Mouse (Mus musculus): Measurements from ENCODE around the gene Crybg1. TPM values are rescaled to one million over a fixed set of nuclear protein-coding genes. Genes with fewer than 3 reads are reported as not detected.

The Crybg1 gene
- polyA plus RNA-seq, 1 experiment from 2014 or later, result 0.54 TPM

- Histone ChIP-seq H3K4me1 (replicated peaks; ENCODE audit: control insufficient read depth, insufficient read depth, low read length) (no peaks in the 10 kb centered on the region), H3K9ac (ENCODE audit: low read length) (no peak overlapping the region), H3K36me3 (ENCODE audit: control insufficient read depth, insufficient read depth, low read length) (no peaks in the 10 kb centered on the region), H3K4me3 (ENCODE audit: low read depth, low read length) (no peak overlapping the region), H3K27me3 (replicated peaks; ENCODE audit: control insufficient read depth, insufficient read depth, low read length) (no peaks in the 10 kb centered on the region), H3K4me2 (ENCODE audit: low read length) (no peak overlapping the region), H3K9me3 (ENCODE audit: control insufficient read depth, low read length) (no peaks in the 10 kb centered on the region), H3K27ac (ENCODE audit: low read depth) (no peak overlapping the region)
- DNase-seq (ENCODE audit: low spot score), result no peak
- 68% methylated on average over 3 of the region's 3 CpGs for WGBS
- no peak for ATAC-seq (replicated peaks; ENCODE audit: low FRiP score, low TSS enrichment, low read depth)
Measured at GRCm38 (mm10) chr10:44029566-44029965, 119.1 kb downstream of the Crybg1 start.

- WGBS, result 67% methylated on average over 1 of the region's 1 CpGs
- DNase-seq (ENCODE audit: low spot score), result no peak
Measured at GRCm38 (mm10) chr10:44027226-44027625, 121.4 kb downstream of the Crybg1 start.

DNA sequence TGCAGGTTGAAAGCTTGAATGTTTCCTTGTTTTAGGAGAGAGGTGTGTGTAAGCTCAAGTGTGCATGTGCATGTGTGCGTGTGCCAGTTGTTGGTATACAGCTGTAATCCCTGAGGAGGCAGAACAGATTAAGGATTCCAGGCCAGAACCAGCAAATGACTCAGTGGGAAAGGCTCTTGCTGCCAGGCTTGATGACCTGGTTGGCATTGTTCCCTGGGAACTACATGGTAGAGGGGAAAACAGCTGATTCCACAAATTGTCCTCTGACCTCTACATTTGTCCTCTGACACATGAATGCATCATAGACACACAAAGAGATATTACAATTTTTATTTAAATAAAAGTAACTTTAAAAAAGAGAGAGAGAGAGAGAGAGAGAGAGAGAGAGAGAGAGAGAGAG, 122.5 kb downstream of the Crybg1 start:
- no peak overlapping the region for H3K9ac ChIP-seq (ENCODE audit: low read length)
- H3K4me3 ChIP-seq (ENCODE audit: low read depth, low read length), result no peak overlapping the region
- no peak overlapping the region for H3K4me2 ChIP-seq (ENCODE audit: low read length)
- no peaks in the 10 kb centered on the region for H3K27me3 ChIP-seq (replicated peaks; ENCODE audit: control insufficient read depth, insufficient read depth, low read length)
- no peaks in the 10 kb centered on the region for H3K4me1 ChIP-seq (replicated peaks; ENCODE audit: control insufficient read depth, insufficient read depth, low read length)
- H3K36me3 ChIP-seq (ENCODE audit: control insufficient read depth, insufficient read depth, low read length), result no peaks in the 10 kb centered on the region
- no peaks in the 10 kb centered on the region for H3K9me3 ChIP-seq (ENCODE audit: control insufficient read depth, low read length)
- DNase-seq (ENCODE audit: low spot score) (no peak), ATAC-seq (replicated peaks; ENCODE audit: low FRiP score, low TSS enrichment, low read depth) (no peak)
- no peak overlapping the region for H3K27ac ChIP-seq (ENCODE audit: low read depth)
- WGBS, result 88% methylated on average over 1 of the region's 1 CpGs

More at GRCm38 (mm10) chr10:44027226-44027625, 121.4 kb downstream of the Crybg1 start:
- Histone ChIP-seq H3K9me3 (ENCODE audit: control insufficient read depth, low read length) (no peaks in the 10 kb centered on the region), H3K4me2 (ENCODE audit: low read length) (no peak overlapping the region), H3K27ac (ENCODE audit: low read depth) (no peak overlapping the region), H3K36me3 (ENCODE audit: control insufficient read depth, insufficient read depth, low read length) (no peaks in the 10 kb centered on the region), H3K4me1 (replicated peaks; ENCODE audit: control insufficient read depth, insufficient read depth, low read length) (no peaks in the 10 kb centered on the region), H3K9ac (ENCODE audit: low read length) (no peak overlapping the region), H3K4me3 (ENCODE audit: low read depth, low read length) (no peak overlapping the region), H3K27me3 (replicated peaks; ENCODE audit: control insufficient read depth, insufficient read depth, low read length) (no peaks in the 10 kb centered on the region)
- no peak for ATAC-seq (replicated peaks; ENCODE audit: low FRiP score, low TSS enrichment, low read depth)

GRCm38 (mm10) chr10:44024705-44025104, 123.9 kb downstream of the Crybg1 start:
- Histone ChIP-seq H3K9me3 (ENCODE audit: control insufficient read depth, low read length) (no peaks in the 10 kb centered on the region), H3K4me3 (ENCODE audit: low read depth, low read length) (no peak overlapping the region), H3K9ac (ENCODE audit: low read length) (no peak overlapping the region), H3K27ac (ENCODE audit: low read depth) (no peak overlapping the region), H3K4me2 (ENCODE audit: low read length) (no peak overlapping the region), H3K4me1 (replicated peaks; ENCODE audit: control insufficient read depth, insufficient read depth, low read length) (no peaks in the 10 kb centered on the region), H3K36me3 (ENCODE audit: control insufficient read depth, insufficient read depth, low read length) (no peaks in the 10 kb centered on the region), H3K27me3 (replicated peaks; ENCODE audit: control insufficient read depth, insufficient read depth, low read length) (no peaks in the 10 kb centered on the region)
- no peak for DNase-seq (ENCODE audit: low spot score)
- 62% methylated on average over 10 of the region's 10 CpGs for WGBS
- no peak for ATAC-seq (replicated peaks; ENCODE audit: low FRiP score, low TSS enrichment, low read depth)

- no peak overlapping the region for H3K4me2 ChIP-seq (ENCODE audit: low read length)
- no peak for ATAC-seq (replicated peaks; ENCODE audit: low FRiP score, low TSS enrichment, low read depth)
- no peaks in the 10 kb centered on the region for H3K36me3 ChIP-seq (ENCODE audit: control insufficient read depth, insufficient read depth, low read length)
- H3K27ac ChIP-seq (ENCODE audit: low read depth), result no peak overlapping the region
- H3K4me3 ChIP-seq (ENCODE audit: low read depth, low read length), result no peak overlapping the region
- no peaks in the 10 kb centered on the region for H3K27me3 ChIP-seq (replicated peaks; ENCODE audit: control insufficient read depth, insufficient read depth, low read length)
- H3K9me3 ChIP-seq (ENCODE audit: control insufficient read depth, low read length), result no peaks in the 10 kb centered on the region
- no peak overlapping the region for H3K9ac ChIP-seq (ENCODE audit: low read length)
- DNase-seq (ENCODE audit: low spot score), result no peak
- WGBS, result 73% methylated on average over 4 of the region's 4 CpGs
- no peaks in the 10 kb centered on the region for H3K4me1 ChIP-seq (replicated peaks; ENCODE audit: control insufficient read depth, insufficient read depth, low read length)
Measured at GRCm38 (mm10) chr10:44020141-44020540, 128.5 kb downstream of the Crybg1 start.

DNA sequence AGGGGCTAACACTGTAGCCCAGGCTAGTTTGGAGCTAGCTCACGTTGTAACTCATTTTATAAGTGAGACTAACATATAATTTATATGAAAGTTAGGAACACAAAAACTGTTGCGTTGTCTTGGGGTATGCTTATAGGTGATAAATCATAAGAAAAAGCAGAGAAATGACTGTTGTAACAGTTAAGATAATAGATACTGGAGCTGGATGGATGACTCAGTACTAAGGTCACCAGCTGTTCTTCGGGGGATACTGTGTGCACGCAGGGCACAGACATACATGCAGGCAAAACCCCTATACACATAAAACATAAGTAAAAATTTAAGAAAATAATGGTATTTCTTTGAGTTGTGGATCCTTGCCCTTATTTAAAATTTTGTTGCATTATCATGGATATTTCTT, 130.1 kb downstream of the Crybg1 start:
- 88% methylated on average over 4 of the region's 4 CpGs for WGBS
- Histone ChIP-seq H3K36me3 (ENCODE audit: control insufficient read depth, insufficient read depth, low read length) (no peaks in the 10 kb centered on the region), H3K9me3 (ENCODE audit: control insufficient read depth, low read length) (no peaks in the 10 kb centered on the region), H3K4me1 (replicated peaks; ENCODE audit: control insufficient read depth, insufficient read depth, low read length) (no peaks in the 10 kb centered on the region), H3K4me3 (ENCODE audit: low read depth, low read length) (no peak overlapping the region), H3K9ac (ENCODE audit: low read length) (no peak overlapping the region), H3K27me3 (replicated peaks; ENCODE audit: control insufficient read depth, insufficient read depth, low read length) (no peaks in the 10 kb centered on the region), H3K4me2 (ENCODE audit: low read length) (no peak overlapping the region), H3K27ac (ENCODE audit: low read depth) (no peak overlapping the region)
- no peak for ATAC-seq (replicated peaks; ENCODE audit: low FRiP score, low TSS enrichment, low read depth)
- no peak for DNase-seq (ENCODE audit: low spot score)

GRCm38 (mm10) chr10:44015631-44016030, 133.0 kb downstream of the Crybg1 start:
- DNase-seq (ENCODE audit: low spot score), result no peak
- no peaks in the 10 kb centered on the region for H3K27me3 ChIP-seq (replicated peaks; ENCODE audit: control insufficient read depth, insufficient read depth, low read length)
- H3K27ac ChIP-seq (ENCODE audit: low read depth), result no peak overlapping the region
- no peak overlapping the region for H3K4me3 ChIP-seq (ENCODE audit: low read depth, low read length)
- H3K9me3 ChIP-seq (ENCODE audit: control insufficient read depth, low read length), result no peaks in the 10 kb centered on the region
- ATAC-seq (replicated peaks; ENCODE audit: low FRiP score, low TSS enrichment, low read depth), result no peak
- no peak overlapping the region for H3K9ac ChIP-seq (ENCODE audit: low read length)
- no peaks in the 10 kb centered on the region for H3K4me1 ChIP-seq (replicated peaks; ENCODE audit: control insufficient read depth, insufficient read depth, low read length)
- H3K36me3 ChIP-seq (ENCODE audit: control insufficient read depth, insufficient read depth, low read length), result no peaks in the 10 kb centered on the region
- no peak overlapping the region for H3K4me2 ChIP-seq (ENCODE audit: low read length)
- WGBS, result 75% methylated on average over 2 of the region's 2 CpGs

DNA sequence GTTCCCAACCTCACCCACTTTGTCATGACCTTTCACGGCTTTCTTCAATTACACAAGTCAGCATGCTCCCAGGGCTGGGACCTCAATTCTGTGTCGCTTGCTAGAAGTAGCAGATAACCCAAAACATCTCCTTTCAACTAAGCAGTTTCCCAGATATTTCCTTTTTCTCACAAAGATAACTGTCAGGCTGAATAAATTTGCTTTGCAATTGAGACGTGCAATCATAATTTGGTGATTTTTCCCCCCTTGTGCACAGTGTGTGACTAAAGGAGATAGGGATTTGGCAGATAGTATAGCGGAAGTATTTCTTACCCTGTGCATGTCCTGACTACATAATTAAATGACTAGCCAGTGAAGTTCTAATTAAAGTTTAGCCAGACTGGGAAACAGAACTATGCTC, 134.8 kb downstream of the Crybg1 start:
- no peak for ATAC-seq (replicated peaks; ENCODE audit: low FRiP score, low TSS enrichment, low read depth)
- H3K9me3 ChIP-seq (ENCODE audit: control insufficient read depth, low read length), result no peaks in the 10 kb centered on the region
- no peak overlapping the region for H3K27ac ChIP-seq (ENCODE audit: low read depth)
- no peaks in the 10 kb centered on the region for H3K27me3 ChIP-seq (replicated peaks; ENCODE audit: control insufficient read depth, insufficient read depth, low read length)
- H3K4me3 ChIP-seq (ENCODE audit: low read depth, low read length), result no peak overlapping the region
- no peaks in the 10 kb centered on the region for H3K36me3 ChIP-seq (ENCODE audit: control insufficient read depth, insufficient read depth, low read length)
- no peaks in the 10 kb centered on the region for H3K4me1 ChIP-seq (replicated peaks; ENCODE audit: control insufficient read depth, insufficient read depth, low read length)
- no peak overlapping the region for H3K4me2 ChIP-seq (ENCODE audit: low read length)
- H3K9ac ChIP-seq (ENCODE audit: low read length), result no peak overlapping the region
- 69% methylated on average over 4 of the region's 4 CpGs for WGBS
- DNase-seq (ENCODE audit: low spot score), result no peak

GRCm38 (mm10) chr10:44011408-44011807, 137.2 kb downstream of the Crybg1 start:
- Histone ChIP-seq H3K27me3 (replicated peaks; ENCODE audit: control insufficient read depth, insufficient read depth, low read length) (peaks cover 9% of the 10 kb centered on the region; the same call in 1 of the 2 replicates), H3K9ac (ENCODE audit: low read length) (no peak overlapping the region), H3K4me3 (ENCODE audit: low read depth, low read length) (no peak overlapping the region), H3K4me1 (replicated peaks; ENCODE audit: control insufficient read depth, insufficient read depth, low read length) (no peaks in the 10 kb centered on the region), H3K27ac (ENCODE audit: low read depth) (no peak overlapping the region), H3K4me2 (ENCODE audit: low read length) (no peak overlapping the region), H3K9me3 (ENCODE audit: control insufficient read depth, low read length) (no peaks in the 10 kb centered on the region), H3K36me3 (ENCODE audit: control insufficient read depth, insufficient read depth, low read length) (no peaks in the 10 kb centered on the region)
- 78% methylated on average over 7 of the region's 7 CpGs for WGBS
- no peak for ATAC-seq (replicated peaks; ENCODE audit: low FRiP score, low TSS enrichment, low read depth)
- no peak for DNase-seq (ENCODE audit: low spot score)

Measured in intestine, embryonic 14.5 days (tissue).